Mouse (Mus musculus): Measurements from ENCODE around the gene Igfbp7. TPM values are rescaled to one million over a fixed set of nuclear protein-coding genes. Genes with fewer than 3 reads are reported as not detected.

The Igfbp7 gene
- polyA plus RNA-seq, 1 experiment from 2014 or later = 57.9 TPM

GRCm38 (mm10) chr5:77378027-77378426, 29.8 kb downstream of the Igfbp7 start:
- Histone ChIP-seq H3K36me3 (ENCODE audit: control insufficient read depth, insufficient read depth, low read length) (no peaks in the 10 kb centered on the region), H3K27ac (ENCODE audit: low read length) (no peak overlapping the region), H3K9me3 (replicated peaks; ENCODE audit: control insufficient read depth, low read length, poor library complexity, severe bottlenecking) (no peaks in the 10 kb centered on the region), H3K4me1 (ENCODE audit: control insufficient read depth, insufficient read depth, low read length) (no peaks in the 10 kb centered on the region), H3K4me2 (ENCODE audit: low read length) (no peak overlapping the region), H3K27me3 (ENCODE audit: control insufficient read depth, insufficient read depth, low read depth, low read length) (no peaks in the 10 kb centered on the region; the same call in 1 of the 2 replicates), H3K4me3 (ENCODE audit: low read depth, low read length) (no peak overlapping the region), H3K9ac (ENCODE audit: low read depth, low read length) (no peak overlapping the region)
- 95% methylated on average over 3 of the region's 3 CpGs for WGBS
- ATAC-seq = no peak

- no peaks in the 10 kb centered on the region for H3K4me1 ChIP-seq (ENCODE audit: control insufficient read depth, insufficient read depth, low read length)
- no peak overlapping the region for H3K27ac ChIP-seq (ENCODE audit: low read length)
- H3K27me3 ChIP-seq (ENCODE audit: control insufficient read depth, insufficient read depth, low read depth, low read length) = no peaks in the 10 kb centered on the region; the same call in 1 of the 2 replicates
- H3K4me2 ChIP-seq (ENCODE audit: low read length) = no peak overlapping the region
- no peak overlapping the region for H3K9ac ChIP-seq (ENCODE audit: low read depth, low read length)
- 70% methylated on average over 4 of the region's 4 CpGs for WGBS
- no peak overlapping the region for H3K4me3 ChIP-seq (ENCODE audit: low read depth, low read length)
- ATAC-seq = no peak
- no peaks in the 10 kb centered on the region for H3K36me3 ChIP-seq (ENCODE audit: control insufficient read depth, insufficient read depth, low read length)
- no peaks in the 10 kb centered on the region for H3K9me3 ChIP-seq (replicated peaks; ENCODE audit: control insufficient read depth, low read length, poor library complexity, severe bottlenecking)
These were observed 32.3 kb downstream of the Igfbp7 start for GRCm38 (mm10) chr5:77375546-77375945.

GRCm38 (mm10) chr5:77374945-77375344, 32.9 kb downstream of the Igfbp7 start:
- 85% methylated on average over 3 of the region's 3 CpGs for WGBS
- H3K4me3 ChIP-seq (ENCODE audit: low read depth, low read length) = no peak overlapping the region

GRCm38 (mm10) chr5:77372778-77373177, 35.1 kb downstream of the Igfbp7 start:
- Histone ChIP-seq H3K27ac (ENCODE audit: low read length) (no peak overlapping the region), H3K4me1 (ENCODE audit: control insufficient read depth, insufficient read depth, low read length) (no peaks in the 10 kb centered on the region), H3K9me3 (replicated peaks; ENCODE audit: control insufficient read depth, low read length, poor library complexity, severe bottlenecking) (no peaks in the 10 kb centered on the region), H3K4me2 (ENCODE audit: low read length) (no peak overlapping the region), H3K27me3 (ENCODE audit: control insufficient read depth, insufficient read depth, low read depth, low read length) (no peaks in the 10 kb centered on the region; the same call in 1 of the 2 replicates), H3K9ac (ENCODE audit: low read depth, low read length) (no peak overlapping the region), H3K36me3 (ENCODE audit: control insufficient read depth, insufficient read depth, low read length) (no peaks in the 10 kb centered on the region), H3K4me3 (ENCODE audit: low read depth, low read length) (no peak overlapping the region)
- no peak for ATAC-seq
- WGBS = 62% methylated on average over 6 of the region's 6 CpGs

More at GRCm38 (mm10) chr5:77374945-77375344, 32.9 kb downstream of the Igfbp7 start:
- Histone ChIP-seq H3K9ac (ENCODE audit: low read depth, low read length) (no peak overlapping the region), H3K4me2 (ENCODE audit: low read length) (no peak overlapping the region), H3K27ac (ENCODE audit: low read length) (no peak overlapping the region), H3K4me1 (ENCODE audit: control insufficient read depth, insufficient read depth, low read length) (no peaks in the 10 kb centered on the region), H3K9me3 (replicated peaks; ENCODE audit: control insufficient read depth, low read length, poor library complexity, severe bottlenecking) (no peaks in the 10 kb centered on the region), H3K36me3 (ENCODE audit: control insufficient read depth, insufficient read depth, low read length) (no peaks in the 10 kb centered on the region), H3K27me3 (ENCODE audit: control insufficient read depth, insufficient read depth, low read depth, low read length) (no peaks in the 10 kb centered on the region; the same call in 1 of the 2 replicates)
- ATAC-seq = no peak

- Histone ChIP-seq H3K4me2 (ENCODE audit: low read length) (no peak overlapping the region), H3K9me3 (replicated peaks; ENCODE audit: control insufficient read depth, low read length, poor library complexity, severe bottlenecking) (no peaks in the 10 kb centered on the region), H3K4me3 (ENCODE audit: low read depth, low read length) (no peak overlapping the region), H3K4me1 (ENCODE audit: control insufficient read depth, insufficient read depth, low read length) (no peaks in the 10 kb centered on the region), H3K36me3 (ENCODE audit: control insufficient read depth, insufficient read depth, low read length) (no peaks in the 10 kb centered on the region), H3K27ac (ENCODE audit: low read length) (no peak overlapping the region), H3K9ac (ENCODE audit: low read depth, low read length) (no peak overlapping the region), H3K27me3 (ENCODE audit: control insufficient read depth, insufficient read depth, low read depth, low read length) (no peaks in the 10 kb centered on the region; the same call in 1 of the 2 replicates)
- WGBS = 78% methylated on average over 7 of the region's 7 CpGs
- no peak for ATAC-seq
These were observed 35.6 kb downstream of the Igfbp7 start for GRCm38 (mm10) chr5:77372242-77372641.

GRCm38 (mm10) chr5:77370378-77370892, 37.4 kb downstream of the Igfbp7 start:
- Histone ChIP-seq H3K27ac (ENCODE audit: low read length) (no peak overlapping the region), H3K9ac (ENCODE audit: low read depth, low read length) (no peak overlapping the region), H3K4me1 (ENCODE audit: control insufficient read depth, insufficient read depth, low read length) (no peaks in the 10 kb centered on the region), H3K4me3 (ENCODE audit: low read depth, low read length) (no peak overlapping the region), H3K9me3 (replicated peaks; ENCODE audit: control insufficient read depth, low read length, poor library complexity, severe bottlenecking) (no peaks in the 10 kb centered on the region), H3K4me2 (ENCODE audit: low read length) (no peak overlapping the region), H3K36me3 (ENCODE audit: control insufficient read depth, insufficient read depth, low read length) (no peaks in the 10 kb centered on the region), H3K27me3 (ENCODE audit: control insufficient read depth, insufficient read depth, low read depth, low read length) (no peaks in the 10 kb centered on the region; the same call in 1 of the 2 replicates)
- no peak for ATAC-seq
- WGBS = 89% methylated on average over 5 of the region's 5 CpGs

GRCm38 (mm10) chr5:77369394-77369793, 38.4 kb downstream of the Igfbp7 start:
- H3K27me3 ChIP-seq (ENCODE audit: control insufficient read depth, insufficient read depth, low read depth, low read length) = no peaks in the 10 kb centered on the region; the same call in 1 of the 2 replicates
- WGBS = 92% methylated on average over 5 of the region's 5 CpGs
- H3K4me3 ChIP-seq (ENCODE audit: low read depth, low read length) = no peak overlapping the region
- ATAC-seq = no peak
- no peaks in the 10 kb centered on the region for H3K36me3 ChIP-seq (ENCODE audit: control insufficient read depth, insufficient read depth, low read length)
- H3K9ac ChIP-seq (ENCODE audit: low read depth, low read length) = no peak overlapping the region
- H3K9me3 ChIP-seq (replicated peaks; ENCODE audit: control insufficient read depth, low read length, poor library complexity, severe bottlenecking) = no peaks in the 10 kb centered on the region
- no peak overlapping the region for H3K27ac ChIP-seq (ENCODE audit: low read length)
- H3K4me1 ChIP-seq (ENCODE audit: control insufficient read depth, insufficient read depth, low read length) = no peaks in the 10 kb centered on the region
- no peak overlapping the region for H3K4me2 ChIP-seq (ENCODE audit: low read length)

- H3K36me3 ChIP-seq (ENCODE audit: control insufficient read depth, insufficient read depth, low read length) = no peaks in the 10 kb centered on the region
- WGBS = 42% methylated on average over 7 of the region's 7 CpGs
- no peak overlapping the region for H3K4me2 ChIP-seq (ENCODE audit: low read length)
- no peak overlapping the region for H3K27ac ChIP-seq (ENCODE audit: low read length)
- H3K4me3 ChIP-seq (ENCODE audit: low read depth, low read length) = no peak overlapping the region
- no peaks in the 10 kb centered on the region for H3K27me3 ChIP-seq (ENCODE audit: control insufficient read depth, insufficient read depth, low read depth, low read length)
- ATAC-seq = no peak
- H3K4me1 ChIP-seq (ENCODE audit: control insufficient read depth, insufficient read depth, low read length) = no peaks in the 10 kb centered on the region
- no peak overlapping the region for H3K9ac ChIP-seq (ENCODE audit: low read depth, low read length)
- no peaks in the 10 kb centered on the region for H3K9me3 ChIP-seq (replicated peaks; ENCODE audit: control insufficient read depth, low read length, poor library complexity, severe bottlenecking)
These were observed 39.6 kb downstream of the Igfbp7 start for GRCm38 (mm10) chr5:77368194-77368593.

- H3K27ac ChIP-seq (ENCODE audit: low read length) = no peak overlapping the region
- no peaks in the 10 kb centered on the region for H3K4me1 ChIP-seq (ENCODE audit: control insufficient read depth, insufficient read depth, low read length)
- no peak overlapping the region for H3K9ac ChIP-seq (ENCODE audit: low read depth, low read length)
- H3K4me3 ChIP-seq (ENCODE audit: low read depth, low read length) = no peak overlapping the region
- H3K36me3 ChIP-seq (ENCODE audit: control insufficient read depth, insufficient read depth, low read length) = no peaks in the 10 kb centered on the region
- no peak overlapping the region for H3K4me2 ChIP-seq (ENCODE audit: low read length)
- no peaks in the 10 kb centered on the region for H3K27me3 ChIP-seq (ENCODE audit: control insufficient read depth, insufficient read depth, low read depth, low read length)
- no peaks in the 10 kb centered on the region for H3K9me3 ChIP-seq (replicated peaks; ENCODE audit: control insufficient read depth, low read length, poor library complexity, severe bottlenecking)
- ATAC-seq = peak; percentile 48; the same call in 1 of the 2 replicates
- 54% methylated on average over 12 of the region's 12 CpGs for WGBS
These were observed 40.2 kb downstream of the Igfbp7 start for GRCm38 (mm10) chr5:77367682-77368081.

All from midbrain, embryonic 16.5 days (tissue).